Mouse (Mus musculus): ENCODE measurements at regions not wholly inside any gene's neighbourhood (a gene's known extent, or its start where the extent isn't known, plus 50 kb on each side); places are given as distances from the start of the nearest gene placed in this dataset.

GRCm38 (mm10) chr13:90729078-90729477, 176.1 kb downstream of the Atp6ap1l start:
- no peak for TF ChIP-seq CTCF (IDR thresholded peaks at IDR 0.05; ENCODE audit: control insufficient read depth, insufficient read depth, insufficient read length)
- TF ChIP-seq CEBPB (IDR thresholded peaks at IDR 0.05; ENCODE audit: low read depth): no peak
- TF ChIP-seq USF1 (IDR thresholded peaks at IDR 0.05; ENCODE audit: low read depth): no peak
- TF ChIP-seq MYOD1 (IDR thresholded peaks at IDR 0.05; ENCODE audit: control insufficient read depth, insufficient read length, low read depth): no peak
